Mouse (Mus musculus): ENCODE data around the gene Spata13.

DNA sequence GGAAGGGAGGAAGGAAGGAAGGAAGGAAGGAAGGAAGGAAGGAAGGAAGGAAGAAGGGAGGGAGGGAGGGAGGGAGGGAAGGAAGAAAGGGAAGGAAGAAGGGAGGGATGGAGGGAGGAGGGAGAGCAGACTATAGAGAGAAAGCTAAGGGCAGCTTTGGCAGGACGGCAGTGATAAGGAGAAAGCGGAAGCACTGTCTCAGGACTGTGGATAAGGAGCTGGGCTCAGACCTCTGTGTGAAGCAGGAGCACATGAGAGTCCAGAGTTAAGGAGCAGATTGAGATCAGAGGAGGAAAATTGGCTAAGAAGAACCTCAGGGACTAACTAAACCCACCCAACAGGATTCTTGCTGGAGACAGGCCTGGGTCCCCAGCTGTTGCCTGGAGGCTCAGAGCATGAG, 28.2 kb upstream of the Spata13 start:
- no peak for TF ChIP-seq EP300 (IDR thresholded peaks at IDR 0.05; ENCODE audit: low read depth)
- TF ChIP-seq CTCF (IDR thresholded peaks at IDR 0.05; ENCODE audit: low read depth) = no peak
